Mouse (Mus musculus) liver, adult 2 months (tissue): Measurements from ENCODE around the gene Arhgef28. TPM values are rescaled to one million over a fixed set of nuclear protein-coding genes. Genes with fewer than 3 reads are reported as not detected.

Experiments
- DNase-seq: peaks from one replicate; pipeline ENCODE4 v3.0.0-alpha.2; 2011; ENCODE audit warnings: low read depth, low spot score; ENCODE audit errors: extremely low read depth
- H3K27ac ChIP-seq: fragments of 200-500 bp; replicated peaks from 2 replicates; pipeline ENCODE4 v1.5.1; 2012; ENCODE audit warnings: low read depth, mild to moderate bottlenecking, control low read depth, inconsistent platforms, low read length; ENCODE audit not compliant: insufficient read depth
- H3K27me3 ChIP-seq: fragments of 200-500 bp; 2 replicates; pipeline ENCODE4 v1.6.1; 2012; ENCODE audit warnings: mild to moderate bottlenecking, moderate library complexity, low read length, inconsistent platforms; ENCODE audit not compliant: control insufficient read depth, insufficient read depth
- H3K36me3 ChIP-seq: fragments of 200-500 bp; 2 replicates; pipeline ENCODE4 v1.6.1; 2012; ENCODE audit warnings: low read length, inconsistent platforms; ENCODE audit not compliant: control insufficient read depth, insufficient read depth
- H3K4me1 ChIP-seq: fragments of 200-500 bp; 2 replicates; pipeline ENCODE4 v1.6.1; 2011; ENCODE audit warnings: low read length; ENCODE audit not compliant: control insufficient read depth, insufficient read depth
- H3K4me3 ChIP-seq: fragments of 200-500 bp; 2 replicates; pipeline ENCODE4 v1.5.1; 2011; ENCODE audit warnings: low read depth, mild to moderate bottlenecking, control low read depth, low read length, moderate library complexity; ENCODE audit not compliant: insufficient read depth
- H3K79me2 ChIP-seq: fragments of 200-500 bp; 2 replicates; pipeline ENCODE4 v1.6.1; 2012; ENCODE audit warnings: inconsistent platforms, mild to moderate bottlenecking, low read length, moderate library complexity; ENCODE audit not compliant: control insufficient read depth, insufficient read depth
- H3K9ac ChIP-seq: fragments of 200-500 bp; 2 replicates; pipeline ENCODE4 v1.6.1; 2012; ENCODE audit warnings: low read depth, mild to moderate bottlenecking, control low read depth, inconsistent platforms, low read length
- CTCF ChIP-seq: fragments of 200-500 bp; IDR thresholded peaks from 2 replicates; pipeline ENCODE4 v1.5.1; 2011; ENCODE audit warnings: low read depth, low read length, control low read depth
- POLR2A ChIP-seq: fragments of 200-500 bp; IDR thresholded peaks from 2 replicates; pipeline ENCODE4 v1.6.1; 2011; ENCODE audit warnings: low read length, control low read depth; ENCODE audit not compliant: insufficient read depth; ENCODE audit errors: extremely low read depth
- WGBS: fragments of 180-500 bp; shearing (Covaris S2); methylation state at CpG from one replicate; pipeline ENCODE4 v1.1.7; 2018; 5-methylcytosine and 5-hydroxymethylcytosine counted together
- polyA plus RNA-seq: library from polyadenylated mRNA; depleted of rRNA; stranded (reverse); fragments of >200 nt; gene quantifications from 2 replicates; pipeline ENCODE4 v1.2.3, GENCODE M21; 2012
- total RNA-seq: library from RNA; depleted of rRNA; stranded (reverse); fragments of >200 nt; gene quantifications from 2 replicates; pipeline ENCODE4 v1.2.3, GENCODE M21; 2014

The Arhgef28 gene
- total and polyA plus RNA-seq, 2 experiments, result 0.20 to 0.37 TPM

GRCm38 (mm10) chr13:98003690-98004089, 202.5 kb downstream of the Arhgef28 start:
- Histone ChIP-seq H3K4me1 (no peaks in the 10 kb centered on the region), H3K79me2 (no peaks in the 10 kb centered on the region), H3K4me3 (no peak overlapping the region), H3K36me3 (no peaks in the 10 kb centered on the region), H3K27ac (no peak overlapping the region), H3K27me3 (no peaks in the 10 kb centered on the region), H3K9ac (no peak overlapping the region)
- DNase-seq, result no peak
- TF ChIP-seq POLR2A (no peak), CTCF (no peak)
- 55% methylated on average over 7 of the region's 7 CpGs for WGBS

- no peaks in the 10 kb centered on the region for H3K4me1 ChIP-seq
- no peaks in the 10 kb centered on the region for H3K79me2 ChIP-seq
- WGBS, result 86% methylated on average over 5 of the region's 5 CpGs
- H3K9ac ChIP-seq, result no peak overlapping the region
- H3K27me3 ChIP-seq, result no peaks in the 10 kb centered on the region
- DNase-seq, result no peak
- TF ChIP-seq CTCF (no peak), POLR2A (no peak)
- no peak overlapping the region for H3K4me3 ChIP-seq
- no peak overlapping the region for H3K27ac ChIP-seq
- no peaks in the 10 kb centered on the region for H3K36me3 ChIP-seq
Measured at GRCm38 (mm10) chr13:98002598-98002997, 203.6 kb downstream of the Arhgef28 start.

GRCm38 (mm10) chr13:98002121-98002520, 204.1 kb downstream of the Arhgef28 start:
- Histone ChIP-seq H3K4me3 (no peak overlapping the region), H3K27ac (no peak overlapping the region), H3K36me3 (no peaks in the 10 kb centered on the region), H3K27me3 (no peaks in the 10 kb centered on the region), H3K4me1 (no peaks in the 10 kb centered on the region), H3K9ac (no peak overlapping the region), H3K79me2 (no peaks in the 10 kb centered on the region)
- TF ChIP-seq CTCF, result no peak
- no peak for TF ChIP-seq POLR2A
- DNase-seq, result no peak
- 11% methylated on average over 2 of the region's 2 CpGs for WGBS

GRCm38 (mm10) chr13:98001719-98002118, 204.5 kb downstream of the Arhgef28 start:
- H3K79me2 ChIP-seq, result no peaks in the 10 kb centered on the region
- no peak for DNase-seq
- H3K27ac ChIP-seq, result no peak overlapping the region
- no peaks in the 10 kb centered on the region for H3K4me1 ChIP-seq
- no peaks in the 10 kb centered on the region for H3K27me3 ChIP-seq
- H3K9ac ChIP-seq, result no peak overlapping the region
- no peak overlapping the region for H3K4me3 ChIP-seq
- no peak for TF ChIP-seq POLR2A
- no peak for TF ChIP-seq CTCF
- 87% methylated on average over 11 of the region's 11 CpGs for WGBS
- no peaks in the 10 kb centered on the region for H3K36me3 ChIP-seq

- TF ChIP-seq POLR2A, result no peak
- no peak for TF ChIP-seq CTCF
- H3K36me3 ChIP-seq, result no peaks in the 10 kb centered on the region
- WGBS, result 92% methylated on average over 9 of the region's 9 CpGs
- H3K4me3 ChIP-seq, result no peak overlapping the region
- H3K27me3 ChIP-seq, result no peaks in the 10 kb centered on the region
- H3K27ac ChIP-seq, result no peak overlapping the region
- H3K79me2 ChIP-seq, result no peaks in the 10 kb centered on the region
- no peak for DNase-seq
- no peak overlapping the region for H3K9ac ChIP-seq
- no peaks in the 10 kb centered on the region for H3K4me1 ChIP-seq
Measured at GRCm38 (mm10) chr13:98000841-98001240, 205.4 kb downstream of the Arhgef28 start.

- no peaks in the 10 kb centered on the region for H3K27me3 ChIP-seq
- no peak overlapping the region for H3K27ac ChIP-seq
- TF ChIP-seq CTCF, result no peak
- no peak for TF ChIP-seq POLR2A
- H3K4me3 ChIP-seq, result no peak overlapping the region
- DNase-seq, result no peak
- H3K4me1 ChIP-seq, result no peaks in the 10 kb centered on the region
- 90% methylated on average over 8 of the region's 8 CpGs for WGBS
- H3K79me2 ChIP-seq, result no peaks in the 10 kb centered on the region
- H3K9ac ChIP-seq, result no peak overlapping the region
- H3K36me3 ChIP-seq, result no peaks in the 10 kb centered on the region
Measured at GRCm38 (mm10) chr13:97999130-97999529, 207.1 kb downstream of the Arhgef28 start.
